Mouse (Mus musculus): ENCODE measurements at regions not wholly inside any gene's neighbourhood (a gene's known extent, or its start where the extent isn't known, plus 50 kb on each side); places are given as distances from the start of the nearest gene placed in this dataset.

DNA sequence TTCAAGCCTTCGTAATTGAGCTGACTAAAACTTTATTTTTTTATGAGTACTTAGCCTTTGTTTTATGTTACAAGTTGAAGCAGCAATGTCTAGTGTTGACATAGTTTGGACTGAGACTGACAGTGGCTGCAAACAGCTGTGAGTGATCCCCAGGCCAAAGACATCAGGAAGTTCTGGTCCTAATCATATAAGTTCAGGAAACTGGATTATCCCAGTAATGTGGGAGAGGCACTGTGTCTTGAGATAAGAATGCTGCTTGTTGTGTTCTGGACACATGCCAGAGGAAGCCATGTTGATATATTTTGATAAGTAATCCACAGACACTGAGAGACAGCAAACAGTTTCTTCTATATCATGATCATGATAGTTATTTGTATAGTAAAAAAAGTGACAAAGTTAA lies 153.4 kb downstream of the Lrriq3 start:
- DNase-seq (ENCODE audit: low spot score in 2 of 2), result no peak

- no peak for DNase-seq (ENCODE audit: low spot score in 2 of 2)
Observed at GRCm38 (mm10) chr3:155247124-155247523, 153.9 kb downstream of the Lrriq3 start.

DNA sequence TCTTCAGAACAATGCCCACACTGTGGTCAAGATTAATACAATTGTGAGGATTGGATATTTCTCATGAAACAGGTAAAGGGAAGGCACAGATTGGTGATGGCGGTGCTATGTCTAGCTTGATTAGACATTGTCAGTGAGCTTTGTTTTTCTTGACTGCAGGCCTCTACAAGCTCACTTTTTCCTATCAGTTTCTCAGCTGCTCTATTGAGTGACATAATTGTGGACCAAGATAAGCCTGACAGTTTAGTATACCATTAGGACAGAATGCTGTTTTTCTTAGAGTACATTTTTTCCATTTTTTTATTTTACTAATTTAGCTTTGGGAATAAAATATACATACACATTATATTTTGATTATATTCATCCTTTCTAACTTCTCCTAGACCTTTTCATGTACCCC lies 154.7 kb downstream of the Lrriq3 start:
- DNase-seq (ENCODE audit: low spot score in 2 of 2), result no peak

GRCm38 (mm10) chr3:155250904-155251303 lies 157.7 kb downstream of the Lrriq3 start:
- no peak for DNase-seq (ENCODE audit: low spot score in 2 of 2)

DNA sequence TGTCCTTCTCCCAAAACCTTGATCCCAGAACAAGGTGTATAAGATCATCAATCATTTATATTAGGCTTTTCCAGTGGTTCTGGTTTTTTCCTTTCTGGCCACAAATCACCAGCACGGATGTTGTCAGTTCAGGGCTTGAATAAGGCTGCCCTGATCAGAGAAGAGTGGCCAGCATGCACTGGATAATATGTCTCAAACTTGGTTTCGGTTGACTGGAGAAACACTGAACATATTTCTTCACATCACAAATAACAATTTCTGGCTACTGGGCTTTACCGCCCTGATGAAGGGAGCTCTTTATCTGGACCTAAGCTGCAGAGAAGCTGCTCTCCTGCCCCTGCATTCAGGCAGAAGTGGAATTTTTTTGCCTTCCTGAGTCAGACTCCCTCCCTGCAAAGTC lies 205.0 kb downstream of the Lrriq3 start:
- no peak for DNase-seq (ENCODE audit: low spot score in 2 of 2)

DNA sequence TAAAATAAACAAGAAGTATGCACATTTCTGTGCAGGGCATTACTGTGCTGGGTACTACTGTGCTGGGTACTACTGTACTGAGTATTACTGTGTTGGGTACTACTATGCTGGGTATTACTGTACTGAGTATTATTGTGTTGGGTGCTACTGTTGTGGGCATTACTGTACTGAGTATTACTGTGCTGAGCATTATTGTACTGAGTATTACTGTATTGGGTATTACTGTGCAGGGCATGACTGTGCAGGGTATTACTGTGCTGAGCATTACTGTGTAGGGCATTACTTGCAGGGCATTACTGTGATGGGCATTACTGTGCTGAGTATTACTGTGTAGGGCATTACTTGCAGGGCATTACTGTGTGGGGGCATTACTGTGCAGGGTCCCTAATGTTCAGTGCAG lies 205.5 kb downstream of the Lrriq3 start:
- no peak for DNase-seq (ENCODE audit: low spot score in 2 of 2)

DNA sequence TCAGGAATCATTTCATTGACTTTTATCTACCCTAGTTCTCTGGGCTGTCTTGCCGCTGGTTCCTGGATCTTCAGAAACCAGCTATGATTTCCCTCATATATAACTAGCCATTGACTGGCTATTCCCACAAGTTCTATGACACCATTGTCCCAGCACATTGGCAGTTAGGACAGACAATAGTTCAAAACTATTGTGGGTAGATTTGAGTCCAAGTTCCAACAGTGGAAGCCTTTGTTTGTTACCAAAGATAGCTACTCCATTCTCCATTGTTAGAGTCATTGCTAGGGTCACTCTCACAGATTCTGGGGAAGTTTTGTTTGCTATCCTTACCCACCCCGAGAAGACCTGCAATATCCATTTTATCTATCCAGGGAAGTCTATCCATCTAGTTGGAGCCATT lies 229.1 kb downstream of the Lrriq3 start:
- DNase-seq (ENCODE audit: low spot score in 2 of 2), result no peak

DNA sequence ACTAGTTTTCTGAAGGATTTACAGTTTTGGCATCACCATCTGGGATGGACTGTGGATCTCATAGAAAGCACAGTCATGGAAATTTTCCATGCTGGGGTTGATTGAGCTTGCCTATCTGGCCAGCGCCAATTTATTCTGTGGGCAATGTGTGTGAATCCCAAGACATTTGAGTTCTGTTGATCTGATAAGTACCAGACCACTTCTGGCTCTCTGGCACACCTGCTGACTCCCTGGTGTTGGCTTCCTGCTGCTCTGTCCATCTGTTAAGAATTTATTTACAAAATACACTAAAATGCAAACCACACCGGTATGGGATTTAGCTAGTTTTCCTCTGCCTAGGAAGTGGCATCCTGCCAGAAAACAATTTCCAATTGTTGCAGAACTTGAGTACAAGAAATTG lies 236.5 kb downstream of the Lrriq3 start:
- no peak for DNase-seq (ENCODE audit: low spot score in 2 of 2)

DNA sequence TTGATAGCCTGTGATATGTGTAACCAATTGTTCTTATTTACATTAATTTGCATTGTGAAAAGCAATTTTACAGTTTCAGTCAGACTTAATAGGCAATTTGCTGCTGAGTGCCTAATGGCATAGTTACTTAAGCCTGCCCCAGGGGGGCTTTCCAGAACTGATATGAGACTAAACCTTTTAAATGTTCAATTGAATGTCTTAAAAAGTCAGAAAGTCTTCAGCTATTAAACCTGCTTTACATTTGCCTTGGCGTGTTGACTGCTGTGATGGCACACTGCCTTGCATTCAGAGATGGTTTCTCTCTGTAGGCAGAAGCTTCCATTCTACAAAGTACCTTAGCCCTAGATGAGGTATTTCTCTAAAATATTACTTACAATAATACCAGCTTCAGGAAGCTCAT lies 256.0 kb downstream of the Lrriq3 start:
- DNase-seq (ENCODE audit: low spot score in 2 of 2), result no peak

DNA sequence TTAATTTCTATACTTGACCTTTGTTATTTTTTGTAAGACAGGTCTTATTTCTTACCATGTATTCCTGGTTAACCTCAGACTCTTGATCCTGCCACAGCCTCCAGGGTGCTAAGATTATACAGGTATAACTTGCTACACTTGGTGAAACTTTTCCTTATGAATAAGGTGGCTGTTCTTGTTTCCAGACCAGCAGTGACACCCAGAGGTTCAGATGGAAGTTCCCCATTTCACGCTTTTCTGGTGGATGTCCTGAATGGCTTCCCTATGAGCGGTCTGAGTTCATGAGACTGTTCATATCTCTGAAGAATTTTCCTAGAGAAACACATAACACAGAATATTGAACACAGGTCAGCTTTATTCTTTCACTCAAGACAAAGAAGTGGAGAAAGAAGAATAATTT lies 258.4 kb downstream of the Lrriq3 start:
- no peak for DNase-seq (ENCODE audit: low spot score in 2 of 2)

GRCm38 (mm10) chr3:155352277-155352802 lies 259.1 kb downstream of the Lrriq3 start:
- no peak for DNase-seq (ENCODE audit: low spot score in 2 of 2)

DNA sequence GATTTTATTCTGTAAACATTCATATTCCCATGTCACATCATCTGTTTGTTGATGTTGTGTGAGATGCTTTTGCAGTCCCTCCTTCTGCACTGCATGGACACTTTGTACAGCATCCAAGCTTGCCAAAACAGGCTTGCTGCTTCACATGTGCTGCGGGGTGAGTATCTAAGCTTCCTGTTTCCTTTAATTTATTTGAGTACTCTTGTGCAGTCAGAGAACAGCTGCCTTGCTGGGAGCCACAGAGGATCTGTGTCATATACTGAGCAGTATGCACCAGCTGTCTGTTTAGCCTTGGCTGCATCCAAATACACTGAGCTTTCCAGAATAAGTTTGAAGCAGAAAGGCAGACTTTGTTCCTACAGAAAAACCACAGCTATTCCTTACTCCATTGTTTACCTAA lies 267.2 kb downstream of the Lrriq3 start:
- DNase-seq (ENCODE audit: low spot score in 2 of 2), result peak in 1 of 2 experiments; percentile 47

DNA sequence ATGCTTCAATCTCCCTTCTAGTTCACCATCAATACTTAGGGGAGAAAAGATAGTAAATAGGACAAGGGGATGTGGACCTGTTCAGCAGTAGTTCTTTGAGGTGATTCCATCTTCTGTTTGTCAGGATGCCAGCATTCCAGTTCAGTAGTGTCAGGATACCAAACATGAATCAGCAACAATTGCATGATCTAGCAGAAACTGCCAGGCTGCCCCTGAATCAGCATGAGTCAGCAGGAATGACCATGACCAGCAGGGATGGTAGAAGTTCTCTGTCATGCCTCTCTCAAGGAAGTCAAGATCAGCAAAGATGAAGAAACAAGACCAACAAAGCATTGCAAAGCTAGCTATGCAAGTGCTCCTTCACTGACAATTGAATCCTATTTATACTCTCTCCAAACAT lies 277.5 kb downstream of the Lrriq3 start:
- DNase-seq (ENCODE audit: low spot score in 2 of 2), result no peak

DNA sequence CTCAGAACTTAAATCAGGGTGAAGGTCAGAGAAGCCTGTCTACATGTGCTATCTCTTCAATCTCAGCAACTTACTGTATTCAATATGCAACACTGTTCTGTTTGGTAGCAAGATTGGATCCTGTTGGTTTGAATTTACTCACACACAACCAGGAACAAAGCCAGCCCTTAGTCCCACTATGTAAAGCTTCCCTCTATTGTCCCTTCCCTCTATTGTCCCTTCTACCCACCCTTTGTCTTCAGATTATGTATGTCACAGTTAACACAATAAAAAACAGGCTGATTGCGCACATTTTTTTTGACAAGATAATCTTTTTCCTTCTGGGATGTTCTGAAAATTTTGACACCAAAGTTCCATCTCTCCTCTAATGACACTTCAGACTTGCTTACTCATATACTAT lies 280.4 kb downstream of the Lrriq3 start:
- DNase-seq (ENCODE audit: low spot score in 2 of 2), result no peak

DNA sequence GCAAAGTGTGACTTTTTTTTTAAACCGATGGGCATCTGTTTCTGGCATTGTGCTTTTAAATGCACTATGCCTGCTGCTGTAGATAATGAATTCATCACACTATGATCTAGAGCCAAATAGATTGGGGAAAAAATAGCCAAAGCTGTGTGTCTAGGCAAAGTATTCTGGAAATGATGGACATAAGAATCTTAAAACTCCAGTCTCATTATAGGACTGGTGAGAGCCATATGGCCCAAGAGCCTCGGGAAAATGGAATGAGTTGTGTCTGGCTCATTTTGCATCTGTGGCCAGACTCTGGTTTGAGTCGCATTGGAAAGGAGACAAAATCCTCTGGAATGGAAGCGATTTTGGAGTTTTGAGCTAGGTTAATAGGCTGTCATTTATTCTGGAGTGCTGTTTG lies 288.7 kb downstream of the Lrriq3 start:
- peak in 1 of 2 experiments; percentile 22 for DNase-seq (ENCODE audit: low spot score in 2 of 2)

DNA sequence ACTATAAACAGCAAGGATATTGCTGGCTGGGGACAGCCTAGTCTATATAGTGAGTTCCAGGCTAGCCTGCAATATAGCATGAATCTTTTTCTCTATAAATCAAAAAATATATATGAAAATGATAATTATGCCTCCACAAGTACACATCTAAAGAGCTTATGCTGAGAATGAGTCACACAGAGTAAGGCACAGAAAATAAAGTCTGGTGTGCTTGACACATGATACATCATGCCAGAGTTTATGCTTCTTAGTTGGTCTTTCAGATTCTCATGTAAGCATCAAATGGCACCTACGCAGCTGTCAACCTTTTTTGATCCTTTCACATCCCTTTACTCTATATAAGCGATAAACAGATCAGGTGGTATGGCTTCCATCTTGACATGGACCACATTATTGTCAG lies 289.6 kb downstream of the Lrriq3 start:
- no peak for DNase-seq (ENCODE audit: low spot score in 2 of 2)

GRCm38 (mm10) chr3:155390666-155391065 lies 297.4 kb downstream of the Lrriq3 start:
- no peak for DNase-seq (ENCODE audit: low spot score in 2 of 2)

GRCm38 (mm10) chr3:155396134-155396533 lies 302.9 kb downstream of the Lrriq3 start:
- DNase-seq (ENCODE audit: low spot score in 2 of 2), result no peak

DNA sequence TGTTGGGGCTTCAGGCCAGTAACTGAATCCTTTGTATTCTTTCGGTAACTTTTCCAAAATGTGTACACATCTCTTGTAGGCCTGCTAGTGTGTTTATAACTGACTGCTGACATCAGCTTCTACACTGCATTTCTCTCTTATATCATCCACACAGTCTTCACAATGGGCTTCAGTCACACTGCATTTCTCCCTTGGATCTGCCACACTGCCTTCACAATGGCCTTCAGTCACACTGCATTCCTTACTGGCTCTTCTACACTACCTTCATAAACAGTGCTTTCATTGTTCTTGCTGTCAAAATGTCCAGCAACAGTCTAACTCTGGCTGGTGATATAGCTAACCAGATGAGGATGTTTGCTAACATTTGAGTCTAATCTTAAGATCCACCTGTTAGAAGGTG lies 308.5 kb downstream of the Lrriq3 start:
- DNase-seq (ENCODE audit: low spot score in 2 of 2), result no peak

DNA sequence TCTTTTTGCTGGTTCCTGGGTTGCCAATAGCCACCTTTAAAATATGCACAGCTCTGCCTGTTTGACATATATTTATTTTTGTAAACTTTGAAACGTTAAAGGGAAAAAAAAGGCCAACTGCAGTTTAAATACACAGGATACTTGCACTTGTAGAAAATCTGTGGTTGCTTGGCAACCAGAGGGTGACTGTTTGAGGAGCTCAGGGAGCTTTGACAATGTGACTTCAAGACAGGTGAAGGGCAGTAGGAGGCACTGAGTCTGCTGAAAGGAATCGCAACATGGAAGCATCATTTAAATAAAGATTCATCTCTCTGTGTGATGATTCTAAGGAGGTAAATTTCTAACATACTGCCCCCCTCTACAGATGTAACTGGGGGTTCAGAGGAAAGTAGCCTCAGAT lies 315.7 kb downstream of the Lrriq3 start:
- DNase-seq (ENCODE audit: low spot score in 2 of 2), result no peak

GRCm38 (mm10) chr3:155409371-155409770 lies 316.1 kb downstream of the Lrriq3 start:
- no peak for DNase-seq (ENCODE audit: low spot score in 2 of 2)

DNA sequence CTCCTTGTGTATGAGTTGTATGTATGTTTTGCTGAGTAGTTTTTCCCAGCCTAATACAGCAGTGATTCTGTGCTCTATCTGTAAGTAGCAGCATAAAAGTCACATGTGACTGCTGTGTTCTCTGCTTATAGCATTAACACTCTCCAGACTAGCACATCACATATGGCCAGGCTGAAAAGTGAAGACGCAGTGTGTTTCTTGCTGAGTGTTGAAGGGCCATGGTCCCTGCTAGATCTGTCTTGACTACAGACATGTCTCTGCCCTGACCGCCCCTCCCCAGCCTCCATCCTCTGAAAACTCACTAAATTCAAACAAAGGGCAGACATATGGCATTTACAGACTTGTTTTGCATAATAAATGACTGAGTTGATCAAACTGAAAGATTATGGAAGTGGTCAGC lies 316.6 kb downstream of the Lrriq3 start:
- DNase-seq (ENCODE audit: low spot score in 2 of 2), result no peak

- no peak for DNase-seq (ENCODE audit: low spot score in 2 of 2)
Observed at GRCm38 (mm10) chr3:155459701-155460481, 366.7 kb downstream of the Lrriq3 start.

DNA sequence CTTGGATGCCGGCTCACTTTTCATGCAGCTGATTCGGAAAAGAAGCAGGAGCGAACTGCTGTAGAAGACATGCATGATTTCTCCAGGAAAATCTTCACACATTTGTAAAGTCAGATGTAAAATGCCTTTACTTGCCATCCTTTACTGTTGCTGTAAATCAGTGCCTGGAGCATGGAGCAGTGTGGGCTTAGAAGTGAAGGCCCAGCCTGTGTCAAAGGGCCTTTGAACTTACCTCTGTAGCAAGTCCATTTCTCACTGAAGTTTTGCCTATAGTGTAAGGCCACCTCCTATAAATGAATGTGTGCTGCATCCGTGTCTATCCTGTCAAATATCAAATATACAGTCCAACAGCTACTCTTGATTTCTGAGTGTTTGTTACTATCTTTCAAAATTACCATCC lies 368.9 kb downstream of the Lrriq3 start:
- no peak for DNase-seq (ENCODE audit: low spot score in 2 of 2)

All from left cerebral cortex, adult 8-10 months (tissue).